8 mouse cellular contexts compared by ENCODE assay signal in the genomic region with DNA sequence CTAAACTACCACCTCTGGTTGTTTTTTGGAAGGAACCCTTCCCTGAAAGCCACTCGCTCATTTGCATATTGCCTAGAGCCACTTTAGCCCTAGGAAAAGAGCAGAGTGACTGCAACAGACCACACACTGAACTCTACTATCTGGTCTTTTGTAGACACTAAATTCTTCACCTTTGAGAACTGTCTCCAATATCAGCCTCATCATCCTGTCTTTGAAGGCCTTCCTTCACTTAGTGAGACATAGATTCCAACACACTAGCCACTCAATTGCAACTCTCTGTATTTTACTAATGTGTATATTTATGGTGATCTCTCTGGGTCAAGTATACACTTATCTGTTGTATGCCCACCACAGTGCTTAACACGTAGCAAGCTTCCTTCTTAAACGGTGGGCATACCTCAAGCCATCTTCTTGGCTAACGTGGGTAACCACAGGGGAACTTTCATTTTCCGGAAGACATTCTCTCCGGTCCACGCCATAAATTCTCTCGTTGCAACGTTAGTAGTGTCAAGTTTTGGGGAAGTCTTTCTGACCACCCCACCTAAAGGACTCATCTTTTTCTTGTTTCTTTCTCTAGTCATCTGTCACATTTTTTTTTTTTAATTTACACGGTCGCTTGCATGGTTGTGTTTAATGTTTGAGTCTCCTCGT. TPM values are rescaled to one million over a fixed set of nuclear protein-coding genes. Genes with fewer than 3 reads are reported as not detected.
DNase-seq lines count a peak whose midpoint lies in the region; ATAC-seq and TF ChIP-seq lines count a peak whose summit lies in the region.

No protein-coding gene starts in this region.

- TF ChIP-seq POLR2A in ES-Bruce4 (IDR thresholded peaks at IDR 0.05; ENCODE audit: insufficient read depth, low read length), result no peak

- H3K9me3 ChIP-seq in ES-Bruce4 (replicated peaks; ENCODE audit: control insufficient read depth, insufficient read depth, low read length, poor library complexity, severe bottlenecking), result no peaks in the 10 kb centered on the region
- H3K9me3 ChIP-seq in forebrain, embryonic 14.5 days (replicated peaks; ENCODE audit: control insufficient read depth, low read length), result no peaks in the 10 kb centered on the region
- no peaks in the 10 kb centered on the region for H3K9me3 ChIP-seq in liver, embryonic 16.5 days (replicated peaks; ENCODE audit: control insufficient read depth, low read length)

- peak overlapping the region; percentile 14 for H3K27ac ChIP-seq in ES-Bruce4 (ENCODE audit: insufficient read depth, low read length)
- no peak overlapping the region for H3K27ac ChIP-seq in forebrain, embryonic 14.5 days (ENCODE audit: low read depth, low read length)
- peak overlapping the region; percentile 70 for H3K27ac ChIP-seq in liver, embryonic 16.5 days (ENCODE audit: low read length)

- DNase-seq in embryo, embryonic 10.5 days (ENCODE audit: low spot score), result peak; percentile 9
- no peak for DNase-seq in embryo, embryonic 10 days (ENCODE audit: low spot score)
- DNase-seq in forebrain, embryonic 14.5 days (ENCODE audit: low spot score), result no peak
- no peak for DNase-seq in frontal cortex, postnatal 10 days (ENCODE audit: low spot score in 2 of 2)
- no peak for DNase-seq in spleen, adult 18-20 months

- H3K4me1 ChIP-seq in ES-Bruce4 (ENCODE audit: control insufficient read depth, insufficient read depth, low read length), result no peaks in the 10 kb centered on the region
- peaks cover 6% of the 10 kb centered on the region; the same call in 1 of the 2 replicates for H3K4me1 ChIP-seq in forebrain, embryonic 14.5 days (ENCODE audit: control insufficient read depth, insufficient read depth, low read length)
- peaks cover 8% of the 10 kb centered on the region for H3K4me1 ChIP-seq in liver, embryonic 16.5 days (ENCODE audit: control insufficient read depth, low read depth, low read length)

- no peak for TF ChIP-seq CTCF in ES-Bruce4 (IDR thresholded peaks at IDR 0.05; ENCODE audit: low read depth, low read length)

- no peak for ATAC-seq in forebrain, embryonic 14.5 days
- no peak for ATAC-seq in liver, embryonic 16.5 days (ENCODE audit: low read depth)
- no peak for ATAC-seq in erythroid progenitor cell, adult 5-6 weeks (replicated peaks; ENCODE audit: low FRiP score, poor library complexity, severe bottlenecking)

- peak overlapping the region; percentile 75 for H3K9ac ChIP-seq in ES-Bruce4 (ENCODE audit: low read depth, poor library complexity, severe bottlenecking)
- H3K9ac ChIP-seq in forebrain, embryonic 14.5 days (ENCODE audit: low read length), result peak overlapping the region; percentile 93
- H3K9ac ChIP-seq in liver, embryonic 16.5 days (ENCODE audit: low read depth, low read length), result peak overlapping the region; percentile 89

- H3K4me2 ChIP-seq in forebrain, embryonic 14.5 days (ENCODE audit: low read length), result peak overlapping the region; percentile 69
- H3K4me2 ChIP-seq in liver, embryonic 16.5 days (ENCODE audit: low read depth, low read length), result peak overlapping the region; percentile 82

- 40% methylated on average over 12 of the region's 12 CpGs for WGBS in forebrain, embryonic 14.5 days
- WGBS in liver, embryonic 16.5 days (ENCODE audit: insufficient replicate concordance), result 9% methylated on average over 12 of the region's 12 CpGs

- no peak for TF ChIP-seq EP300 in ES-Bruce4 (IDR thresholded peaks at IDR 0.05; ENCODE audit: insufficient read depth, low read depth, low read length)

- H3K27me3 ChIP-seq in ES-Bruce4 (ENCODE audit: control insufficient read depth, insufficient read depth, low read length, poor library complexity, severe bottlenecking), result no peaks in the 10 kb centered on the region
- H3K27me3 ChIP-seq in forebrain, embryonic 14.5 days (replicated peaks; ENCODE audit: control insufficient read depth, insufficient read depth, low read length), result no peaks in the 10 kb centered on the region
- H3K27me3 ChIP-seq in liver, embryonic 16.5 days (ENCODE audit: control insufficient read depth, insufficient read depth, low read depth, low read length), result no peaks in the 10 kb centered on the region

- H3K36me3 ChIP-seq in ES-Bruce4 (ENCODE audit: control insufficient read depth, insufficient read depth, low read length, poor library complexity, severe bottlenecking), result no peaks in the 10 kb centered on the region
- peaks cover 29% of the 10 kb centered on the region for H3K36me3 ChIP-seq in forebrain, embryonic 14.5 days (ENCODE audit: control insufficient read depth, insufficient read depth, low read length)
- peaks cover 12% of the 10 kb centered on the region for H3K36me3 ChIP-seq in liver, embryonic 16.5 days (ENCODE audit: control insufficient read depth, insufficient read depth)

- H3K4me3 ChIP-seq in ES-Bruce4 (ENCODE audit: low read depth, low read length), result peak overlapping the region; percentile 86
- H3K4me3 ChIP-seq in forebrain, embryonic 14.5 days (ENCODE audit: low read depth, low read length), result peak overlapping the region; percentile 87
- peak overlapping the region; percentile 84 for H3K4me3 ChIP-seq in liver, embryonic 16.5 days (ENCODE audit: low read depth, low read length)

RNA-seq across cellular contexts. Expression of a gene that starts 0.9 kb away (rescaled TPM):
- polyA plus RNA-seq in ES-Bruce4 (2011; ENCODE audit: insufficient read depth, insufficient read length, low read depth, missing spikeins), result 10.8 and 14.5 TPM in 2 replicates
- polyA plus RNA-seq in forebrain, embryonic 14.5 days (2014; fragmentation: Nextera tagmentation; extraction: Ambion mirVana), result 18.7 and 20.5 TPM in 2 replicates
- 5.8 and 6.6 TPM in 2 replicates for polyA plus RNA-seq in liver, embryonic 16.5 days (2015; fragmentation: Nextera tagmentation; extraction: Ambion mirVana)
- 8.0 and 8.6 TPM in 2 replicates for total RNA-seq in erythroid progenitor cell, adult 5-6 weeks (2015; ENCODE audit: low replicate concordance)
- total RNA-seq in erythroid progenitor cell, adult 5-6 weeks (2017; ENCODE audit: low replicate concordance), result 3.1 and 3.7 TPM in 2 replicates

RNA-seq across cellular contexts. Expression of a gene that starts 49.5 kb away (rescaled TPM):
- 117 and 121 TPM in 2 replicates for polyA plus RNA-seq in ES-Bruce4 (2011; ENCODE audit: insufficient read depth, insufficient read length, low read depth, missing spikeins)
- polyA plus RNA-seq in forebrain, embryonic 14.5 days (2014; fragmentation: Nextera tagmentation; extraction: Ambion mirVana), result 42.2 and 44.0 TPM in 2 replicates
- polyA plus RNA-seq in liver, embryonic 16.5 days (2015; fragmentation: Nextera tagmentation; extraction: Ambion mirVana), result 13.6 and 13.8 TPM in 2 replicates
- 5.9 and 6.5 TPM in 2 replicates for total RNA-seq in erythroid progenitor cell, adult 5-6 weeks (2015; ENCODE audit: low replicate concordance)
- 5.1 and 9.4 TPM in 2 replicates for total RNA-seq in erythroid progenitor cell, adult 5-6 weeks (2017; ENCODE audit: low replicate concordance)
